Mouse (Mus musculus) heart, embryonic 12.5 days (tissue): Measurements from ENCODE around the gene Gm21885. TPM values are rescaled to one million over a fixed set of nuclear protein-coding genes. Genes with fewer than 3 reads are reported as not detected.

Experiments
- ATAC-seq: fragments of 200-750 bp; cut with Nextera tagmentation; 2 replicates; pipeline ENCODE4 v1.8.0; 2017; ENCODE audit warnings: moderate TSS enrichment, moderate library complexity; ENCODE audit not compliant: insufficient number of reproducible peaks, low FRiP score
- H3K27ac ChIP-seq: fragments of 300-500 bp; sonication (generic); 2 replicates; pipeline ENCODE4 v1.5.1; 2016; ENCODE audit warnings: mild to moderate bottlenecking, moderate library complexity; ENCODE audit not compliant: poor library complexity, severe bottlenecking
- H3K27me3 ChIP-seq: fragments of 300-500 bp; sonication (generic); replicated peaks from 2 replicates; pipeline ENCODE4 v1.6.1; 2016; ENCODE audit warnings: mild to moderate bottlenecking, moderate library complexity
- H3K36me3 ChIP-seq: fragments of 300-500 bp; sonication (generic); 2 replicates; pipeline ENCODE4 v1.6.1; 2016; ENCODE audit warnings: mild to moderate bottlenecking, moderate library complexity
- H3K4me1 ChIP-seq: fragments of 300-500 bp; sonication (generic); replicated peaks from 2 replicates; pipeline ENCODE4 v1.6.1; 2016; ENCODE audit warnings: mild to moderate bottlenecking
- H3K4me2 ChIP-seq: fragments of 300-500 bp; sonication (generic); 2 replicates; pipeline ENCODE4 v1.6.1; 2016; ENCODE audit warnings: mild to moderate bottlenecking, moderate library complexity
- H3K4me3 ChIP-seq: fragments of 300-500 bp; sonication (generic); 2 replicates; pipeline ENCODE4 v1.5.1; 2016; ENCODE audit warnings: mild to moderate bottlenecking
- H3K9ac ChIP-seq: fragments of 300-500 bp; sonication (generic); 2 replicates; pipeline ENCODE4 v1.6.1; 2016; ENCODE audit warnings: mild to moderate bottlenecking, moderate library complexity
- H3K9me3 ChIP-seq: fragments of 300-500 bp; sonication (generic); replicated peaks from 2 replicates; pipeline ENCODE4 v1.6.1; 2016; ENCODE audit warnings: mild to moderate bottlenecking, moderate library complexity
- WGBS: fragments of 180-500 bp; shearing (Covaris S2); methylation state at CpG from one replicate; pipeline ENCODE4 v1.1.7; 2016; 5-methylcytosine and 5-hydroxymethylcytosine counted together
- polyA plus RNA-seq: library from polyadenylated mRNA; unstranded; fragments of >200 nt; fragmentation: Nextera tagmentation; extraction: Ambion mirVana; gene quantifications from 2 replicates; pipeline ENCODE4 v1.2.1, GENCODE M21; 2016

The Gm21885 gene
- polyA plus RNA-seq, 1 experiment from 2014 or later: not detected

GRCm38 (mm10) chr11:94320969-94321930 is 39.6 kb downstream of the Gm21885 start:
- Histone ChIP-seq H3K9ac (peak overlapping the region; percentile 98), H3K4me2 (peak overlapping the region; percentile 80), H3K4me1 (peaks cover 44% of the 10 kb centered on the region), H3K9me3 (no peaks in the 10 kb centered on the region), H3K27ac (peak overlapping the region; percentile 97), H3K4me3 (peak overlapping the region; percentile 79), H3K36me3 (peaks cover 8% of the 10 kb centered on the region; the same call in 1 of the 2 replicates), H3K27me3 (no peaks in the 10 kb centered on the region)
- ATAC-seq: peak; percentile 79
- under 1% methylated on average over 67 of the region's 67 CpGs for WGBS

- peak within 1 kb of the TSS; percentile 98 for H3K9ac ChIP-seq
- WGBS: 0% methylated on average over 36 of the region's 36 CpGs
Measured at GRCm38 (mm10) chr11:94321931-94322400, 40.3 kb downstream of the Gm21885 start, which contains the start of gene Luc7l3. TSS of gene Luc7l3 (minus strand) at chr11:94321988.

GRCm38 (mm10) chr11:94322636-94323035 is 41.0 kb downstream of the Gm21885 start:
- Histone ChIP-seq H3K4me2 (peak overlapping the region; percentile 80), H3K36me3 (peaks cover 8% of the 10 kb centered on the region; the same call in 1 of the 2 replicates), H3K4me3 (peak overlapping the region; percentile 79), H3K4me1 (peaks cover 36% of the 10 kb centered on the region), H3K9me3 (no peaks in the 10 kb centered on the region), H3K9ac (peak overlapping the region; percentile 98; the same call in 1 of the 2 replicates), H3K27ac (peak overlapping the region; percentile 97), H3K27me3 (no peaks in the 10 kb centered on the region)
- no peak for ATAC-seq
- 34% methylated on average over 5 of the region's 5 CpGs for WGBS

More at GRCm38 (mm10) chr11:94321931-94322400, 40.3 kb downstream of the Gm21885 start, which contains the start of gene Luc7l3:
- H3K9me3 ChIP-seq: no peaks in the 10 kb centered on the region
- H3K27ac ChIP-seq: peak within 1 kb of the TSS; percentile 97
- peaks cover 8% of the 10 kb centered on the region; the same call in 1 of the 2 replicates for H3K36me3 ChIP-seq
- no peaks in the 10 kb centered on the region for H3K27me3 ChIP-seq
- H3K4me1 ChIP-seq: peaks cover 40% of the 10 kb centered on the region
- ATAC-seq: peak; percentile 98
- H3K4me3 ChIP-seq: peak within 1 kb of the TSS; percentile 79
- peak within 1 kb of the TSS; percentile 80 for H3K4me2 ChIP-seq

- 84% methylated on average over 5 of the region's 5 CpGs for WGBS
Measured at GRCm38 (mm10) chr11:94323271-94323925, 41.7 kb downstream of the Gm21885 start.

GRCm38 (mm10) chr11:94324618-94325017 is 42.9 kb downstream of the Gm21885 start:
- WGBS: 63% methylated on average over 5 of the region's 5 CpGs
- Histone ChIP-seq H3K36me3 (no peaks in the 10 kb centered on the region), H3K4me2 (no peak overlapping the region), H3K9me3 (no peaks in the 10 kb centered on the region), H3K27me3 (no peaks in the 10 kb centered on the region), H3K27ac (no peak overlapping the region), H3K9ac (no peak overlapping the region), H3K4me3 (no peak overlapping the region), H3K4me1 (peaks cover 26% of the 10 kb centered on the region)
- no peak for ATAC-seq

More at GRCm38 (mm10) chr11:94323271-94323925, 41.7 kb downstream of the Gm21885 start:
- H3K4me3 ChIP-seq: no peak overlapping the region
- no peaks in the 10 kb centered on the region for H3K27me3 ChIP-seq
- no peak overlapping the region for H3K4me2 ChIP-seq
- H3K27ac ChIP-seq: no peak overlapping the region
- no peak overlapping the region for H3K9ac ChIP-seq
- peaks cover 8% of the 10 kb centered on the region; the same call in 1 of the 2 replicates for H3K36me3 ChIP-seq
- H3K4me1 ChIP-seq: peaks cover 31% of the 10 kb centered on the region
- H3K9me3 ChIP-seq: no peaks in the 10 kb centered on the region
- no peak for ATAC-seq

- Histone ChIP-seq H3K4me1 (peaks cover 29% of the 10 kb centered on the region), H3K9me3 (no peaks in the 10 kb centered on the region), H3K36me3 (peaks cover 8% of the 10 kb centered on the region), H3K9ac (peak overlapping the region; percentile 69), H3K27ac (peak overlapping the region; percentile 100), H3K4me2 (peak overlapping the region; percentile 71), H3K4me3 (peak overlapping the region; percentile 27), H3K27me3 (no peaks in the 10 kb centered on the region)
- ATAC-seq: no peak; the same call in 1 of the 2 replicates
- WGBS: 4% methylated on average over 10 of the region's 10 CpGs
Measured at GRCm38 (mm10) chr11:94326961-94327411, 45.3 kb downstream of the Gm21885 start.

GRCm38 (mm10) chr11:94327693-94328643 is 46.3 kb downstream of the Gm21885 start, which contains the start of gene Ankrd40:
TSS of gene Ankrd40 (plus strand) at chr11:94328001.
- Histone ChIP-seq H3K27ac (peak within 1 kb of the TSS; percentile 100), H3K9ac (peak within 1 kb of the TSS; percentile 98), H3K36me3 (peaks cover 10% of the 10 kb centered on the region), H3K4me2 (peak within 1 kb of the TSS; percentile 71), H3K4me1 (peaks cover 28% of the 10 kb centered on the region), H3K27me3 (no peaks in the 10 kb centered on the region), H3K4me3 (peak within 1 kb of the TSS; percentile 96), H3K9me3 (no peaks in the 10 kb centered on the region)
- ATAC-seq: peak; percentile 90
- under 1% methylated on average over 48 of the region's 78 CpGs for WGBS

- WGBS: 3% methylated on average over 10 of the region's 10 CpGs
- no peak for ATAC-seq
Measured at GRCm38 (mm10) chr11:94328644-94329025, 47.0 kb downstream of the Gm21885 start.

GRCm38 (mm10) chr11:94329270-94329891 is 47.7 kb downstream of the Gm21885 start:
- H3K9ac ChIP-seq: no peak overlapping the region
- H3K36me3 ChIP-seq: peaks cover 12% of the 10 kb centered on the region
- H3K27me3 ChIP-seq: no peaks in the 10 kb centered on the region
- H3K9me3 ChIP-seq: no peaks in the 10 kb centered on the region
- no peak for ATAC-seq
- peak overlapping the region; percentile 70; the same call in 1 of the 2 replicates for H3K4me2 ChIP-seq
- no peak overlapping the region for H3K27ac ChIP-seq
- H3K4me1 ChIP-seq: peaks cover 34% of the 10 kb centered on the region
- no peak overlapping the region for H3K4me3 ChIP-seq
- 46% methylated on average over 4 of the region's 4 CpGs for WGBS

More at GRCm38 (mm10) chr11:94328644-94329025, 47.0 kb downstream of the Gm21885 start:
- Histone ChIP-seq H3K4me3 (peak overlapping the region; percentile 96), H3K9ac (peak overlapping the region; percentile 98), H3K27ac (peak overlapping the region; percentile 100), H3K4me2 (peak overlapping the region; percentile 70), H3K36me3 (peaks cover 10% of the 10 kb centered on the region), H3K27me3 (no peaks in the 10 kb centered on the region), H3K9me3 (no peaks in the 10 kb centered on the region), H3K4me1 (peaks cover 29% of the 10 kb centered on the region)
